Mouse (Mus musculus): ENCODE measurements around the gene Tollip. TPM values are rescaled to one million over a fixed set of nuclear protein-coding genes. Genes with fewer than 3 reads are reported as not detected.

Gene Tollip
- polyA plus RNA-seq, 1 experiment from 2014 or later = 69.0 TPM

- Histone ChIP-seq H3K4me2 (replicated peaks) (no peak overlapping the region), H3K9ac (replicated peaks) (no peak overlapping the region), H3K4me1 (replicated peaks) (no peaks in the 10 kb centered on the region), H3K27me3 (no peaks in the 10 kb centered on the region), H3K27ac (no peak overlapping the region), H3K36me3 (no peaks in the 10 kb centered on the region), H3K4me3 (replicated peaks) (no peak overlapping the region), H3K9me3 (no peaks in the 10 kb centered on the region)
- 86% methylated on average over 10 of the region's 10 CpGs for WGBS
- ATAC-seq = no peak
Measured at GRCm38 (mm10) chr7:141840354-141840753, 78.0 kb downstream of the Tollip start.

- Histone ChIP-seq H3K4me3 (replicated peaks) (no peak within 1 kb of the TSS), H3K27ac (no peak within 1 kb of the TSS), H3K36me3 (no peaks in the 10 kb centered on the region), H3K9ac (replicated peaks) (0 out of 2 replicates have a peak within 1 kb of the TSS, but pooled peaks have one; percentile 23), H3K4me2 (replicated peaks) (no peak within 1 kb of the TSS), H3K9me3 (no peaks in the 10 kb centered on the region), H3K27me3 (no peaks in the 10 kb centered on the region), H3K4me1 (replicated peaks) (no peaks in the 10 kb centered on the region)
- ATAC-seq = no peak
- 66% methylated on average over 5 of the region's 5 CpGs for WGBS
Measured at GRCm38 (mm10) chr7:141838779-141839178, 79.5 kb downstream of the Tollip start, which contains the start of gene Muc5b. Gene Muc5b (plus strand): TSS chr7:141839070.

GRCm38 (mm10) chr7:141836423-141836822 lies 81.9 kb downstream of the Tollip start:
- Histone ChIP-seq H3K27ac (no peak overlapping the region), H3K9ac (replicated peaks) (no peak overlapping the region), H3K4me2 (replicated peaks) (no peak overlapping the region), H3K27me3 (no peaks in the 10 kb centered on the region), H3K4me1 (replicated peaks) (no peaks in the 10 kb centered on the region), H3K4me3 (replicated peaks) (no peak overlapping the region), H3K36me3 (no peaks in the 10 kb centered on the region), H3K9me3 (no peaks in the 10 kb centered on the region)
- no peak for ATAC-seq
- 82% methylated on average over 8 of the region's 8 CpGs for WGBS

GRCm38 (mm10) chr7:141835941-141836340 lies 82.4 kb downstream of the Tollip start:
- 82% methylated on average over 7 of the region's 7 CpGs for WGBS
- H3K9me3 ChIP-seq = no peaks in the 10 kb centered on the region
- H3K36me3 ChIP-seq = no peaks in the 10 kb centered on the region
- H3K4me1 ChIP-seq (replicated peaks) = no peaks in the 10 kb centered on the region
- H3K27me3 ChIP-seq = no peaks in the 10 kb centered on the region
- no peak overlapping the region for H3K4me3 ChIP-seq (replicated peaks)
- no peak for ATAC-seq
- no peak overlapping the region for H3K4me2 ChIP-seq (replicated peaks)
- no peak overlapping the region for H3K27ac ChIP-seq
- no peak overlapping the region for H3K9ac ChIP-seq (replicated peaks)

Other genes starting within 250 kb of the Tollip start
- 0.09 and 0.27 TPM in 2 replicates for gene Muc2, start 228.2 kb downstream of the Tollip start, polyA plus RNA-seq (2015; fragmentation: Nextera tagmentation; extraction: Ambion mirVana)
- gene Muc5ac, start 129.5 kb downstream of the Tollip start, polyA plus RNA-seq (2015; fragmentation: Nextera tagmentation; extraction: Ambion mirVana) = not detected in 2 replicates
- gene Muc5b, start 79.4 kb downstream of the Tollip start, polyA plus RNA-seq (2015; fragmentation: Nextera tagmentation; extraction: Ambion mirVana) = 0.04 TPM in 2 replicates
- gene Brsk2, start 31.2 kb upstream of the Tollip start, polyA plus RNA-seq (2015; fragmentation: Nextera tagmentation; extraction: Ambion mirVana) = 27.5 and 29.4 TPM in 2 replicates
- gene Mob2, start 142.6 kb upstream of the Tollip start, polyA plus RNA-seq (2015; fragmentation: Nextera tagmentation; extraction: Ambion mirVana) = 52.3 and 56.9 TPM in 2 replicates
- gene Dusp8, start 177.3 kb upstream of the Tollip start, polyA plus RNA-seq (2015; fragmentation: Nextera tagmentation; extraction: Ambion mirVana) = 66.0 and 69.1 TPM in 2 replicates
- 0.44 TPM in 1 of 2 replicates, not detected in the other for gene Gm45618, start 202.2 kb upstream of the Tollip start, polyA plus RNA-seq (2015; fragmentation: Nextera tagmentation; extraction: Ambion mirVana)
- not detected in 2 replicates for gene Gm39115, start 217.5 kb upstream of the Tollip start, polyA plus RNA-seq (2015; fragmentation: Nextera tagmentation; extraction: Ambion mirVana)
- not detected in 2 replicates for gene Gm45337, start 226.1 kb upstream of the Tollip start, polyA plus RNA-seq (2015; fragmentation: Nextera tagmentation; extraction: Ambion mirVana)
- not detected in 2 replicates for gene Gm29735, start 238.6 kb upstream of the Tollip start, polyA plus RNA-seq (2015; fragmentation: Nextera tagmentation; extraction: Ambion mirVana)
- not detected in 2 replicates for gene Gm4553, start 247.2 kb upstream of the Tollip start, polyA plus RNA-seq (2015; fragmentation: Nextera tagmentation; extraction: Ambion mirVana)

Data from midbrain, embryonic 13.5 days (tissue).